Mouse (Mus musculus): Measurements from ENCODE around the gene Hectd4. TPM values are rescaled to one million over a fixed set of nuclear protein-coding genes. Genes with fewer than 3 reads are reported as not detected.

Hectd4 gene
- total and polyA plus RNA-seq, 2 experiments from 2014 or later: 2.0 to 19.5 TPM

DNA sequence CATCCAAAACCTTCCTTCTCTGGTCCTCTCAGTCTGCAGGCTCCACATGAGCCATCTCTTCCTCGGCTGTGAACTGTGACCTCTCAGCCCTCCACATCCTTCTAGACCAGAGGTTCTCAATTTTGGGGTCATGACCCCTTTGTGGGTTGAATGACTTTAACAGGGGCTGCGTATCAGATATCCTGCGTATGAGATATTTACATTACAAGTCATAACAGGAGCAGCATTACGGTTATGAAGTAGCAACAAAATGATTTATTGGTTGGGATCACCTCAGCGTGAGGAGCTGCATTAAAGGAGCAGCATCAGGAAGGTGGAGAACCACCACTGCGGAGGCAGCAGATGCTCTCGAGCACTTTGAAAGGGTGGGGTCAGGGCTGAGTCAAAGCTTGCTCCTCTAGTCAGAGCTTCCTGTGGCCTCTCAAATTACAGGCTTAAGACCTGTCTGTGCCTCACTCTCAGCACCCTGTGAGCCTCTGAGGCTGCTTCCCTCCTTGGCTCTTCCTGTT lies 121.0 kb downstream of the Hectd4 start:
- Histone ChIP-seq H3K9ac (replicated peaks; ENCODE audit: low read depth, low read length) (no peak overlapping the region), H3K27me3 (ENCODE audit: control insufficient read depth, insufficient read depth, low read length) (no peaks in the 10 kb centered on the region), H3K9me3 (replicated peaks; ENCODE audit: control insufficient read depth, low read length) (no peaks in the 10 kb centered on the region), H3K4me1 (ENCODE audit: control insufficient read depth, insufficient read depth) (no peaks in the 10 kb centered on the region), H3K27ac (ENCODE audit: low read depth) (no peak overlapping the region), H3K36me3 (replicated peaks; ENCODE audit: control insufficient read depth, insufficient read depth, low read length) (peaks cover 89% of the 10 kb centered on the region), H3K4me2 (ENCODE audit: low read depth, low read length) (no peak overlapping the region), H3K4me3 (ENCODE audit: low read depth, low read length) (no peak overlapping the region)
- no peak for ATAC-seq (ENCODE audit: insufficient read depth, low read depth)
- TF ChIP-seq EP300 (IDR thresholded peaks at IDR 0.05; ENCODE audit: low read depth) (no peak), CTCF (IDR thresholded peaks at IDR 0.05; ENCODE audit: low read depth) (no peak)
- 63% methylated on average over 7 of the region's 7 CpGs for WGBS
- DNase-seq (ENCODE audit: low spot score): no peak

DNA sequence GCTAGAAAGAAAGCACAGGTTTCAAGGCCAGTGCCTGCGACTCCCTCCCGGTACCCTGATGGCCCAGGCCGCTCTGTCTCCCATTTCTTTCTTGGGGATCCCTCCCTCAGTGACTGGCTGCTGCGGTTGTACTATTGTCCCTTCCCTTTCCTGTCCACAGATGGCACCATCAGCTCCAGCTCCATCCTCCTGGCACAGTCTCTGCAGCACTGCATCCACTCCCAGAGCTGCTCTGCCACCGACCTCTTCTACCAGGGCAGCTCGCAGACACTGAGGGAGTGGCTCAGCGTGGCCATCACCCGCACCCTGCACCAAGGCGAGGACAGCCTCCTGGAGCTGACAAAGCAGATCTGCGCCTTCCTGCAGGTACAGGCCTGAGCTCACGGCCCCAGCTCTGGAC lies 122.5 kb downstream of the Hectd4 start:
- DNase-seq (ENCODE audit: low spot score) (no peak), ATAC-seq (ENCODE audit: insufficient read depth, low read depth) (no peak)
- TF ChIP-seq CTCF (IDR thresholded peaks at IDR 0.05; ENCODE audit: low read depth) (no peak), EP300 (IDR thresholded peaks at IDR 0.05; ENCODE audit: low read depth) (no peak)
- Histone ChIP-seq H3K4me2 (ENCODE audit: low read depth, low read length) (no peak overlapping the region), H3K27me3 (ENCODE audit: control insufficient read depth, insufficient read depth, low read length) (no peaks in the 10 kb centered on the region), H3K27ac (ENCODE audit: low read depth) (no peak overlapping the region), H3K4me3 (ENCODE audit: low read depth, low read length) (no peak overlapping the region), H3K9ac (replicated peaks; ENCODE audit: low read depth, low read length) (no peak overlapping the region), H3K9me3 (replicated peaks; ENCODE audit: control insufficient read depth, low read length) (no peaks in the 10 kb centered on the region), H3K36me3 (replicated peaks; ENCODE audit: control insufficient read depth, insufficient read depth, low read length) (peaks cover 86% of the 10 kb centered on the region), H3K4me1 (ENCODE audit: control insufficient read depth, insufficient read depth) (no peaks in the 10 kb centered on the region)
- 87% methylated on average over 11 of the region's 11 CpGs for WGBS

DNA sequence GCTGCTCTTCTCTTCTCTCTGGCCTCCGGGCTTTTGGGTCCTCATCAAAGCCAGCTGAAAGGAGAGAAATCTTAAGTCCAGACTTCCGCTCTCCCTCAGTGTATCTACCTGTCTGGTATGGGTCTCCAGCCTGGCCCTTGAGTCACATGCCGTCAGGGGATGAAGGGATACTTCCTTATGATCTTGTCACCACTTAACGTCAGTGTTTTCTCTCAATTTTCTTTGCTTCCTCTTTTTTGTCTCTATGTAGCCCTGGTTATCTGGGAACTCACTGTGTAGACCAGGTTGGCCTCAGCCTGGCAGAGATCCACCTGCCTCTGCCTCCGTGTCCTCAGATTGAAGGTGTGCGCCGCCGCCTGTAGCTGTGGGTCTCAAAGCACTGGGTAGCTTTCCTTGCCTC lies 124.0 kb downstream of the Hectd4 start:
- no peak for ATAC-seq (ENCODE audit: insufficient read depth, low read depth)

DNA sequence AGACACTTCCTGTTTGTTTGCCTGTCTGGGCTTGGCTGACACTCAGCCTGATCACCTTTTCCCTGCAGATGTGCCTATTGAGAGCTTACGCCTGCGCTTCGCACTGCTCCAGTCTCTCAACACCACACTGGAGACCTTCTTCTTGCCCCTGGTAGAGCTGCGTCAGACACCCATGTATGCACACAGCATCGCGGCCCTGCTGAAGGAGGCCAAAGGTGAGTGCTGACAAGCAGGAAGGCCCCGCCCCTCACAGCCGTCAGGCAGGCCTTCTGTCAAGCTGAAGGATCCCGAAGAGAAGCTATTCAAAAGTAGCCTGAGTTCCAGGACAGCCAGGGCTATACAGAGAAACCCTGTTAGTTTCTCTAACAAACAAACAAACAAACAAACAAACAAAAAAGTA lies 139.2 kb downstream of the Hectd4 start:
- ATAC-seq (ENCODE audit: insufficient read depth, low read depth) (no peak), DNase-seq (ENCODE audit: low spot score) (no peak)
- Histone ChIP-seq H3K27ac (ENCODE audit: low read depth) (no peak overlapping the region), H3K27me3 (ENCODE audit: control insufficient read depth, insufficient read depth, low read length) (no peaks in the 10 kb centered on the region), H3K36me3 (replicated peaks; ENCODE audit: control insufficient read depth, insufficient read depth, low read length) (peaks cover 98% of the 10 kb centered on the region), H3K9ac (replicated peaks; ENCODE audit: low read depth, low read length) (no peak overlapping the region), H3K4me2 (ENCODE audit: low read depth, low read length) (no peak overlapping the region), H3K4me3 (ENCODE audit: low read depth, low read length) (no peak overlapping the region), H3K4me1 (ENCODE audit: control insufficient read depth, insufficient read depth) (no peaks in the 10 kb centered on the region), H3K9me3 (replicated peaks; ENCODE audit: control insufficient read depth, low read length) (no peaks in the 10 kb centered on the region)
- TF ChIP-seq CTCF (IDR thresholded peaks at IDR 0.05; ENCODE audit: low read depth) (no peak), EP300 (IDR thresholded peaks at IDR 0.05; ENCODE audit: low read depth) (no peak)
- WGBS: 41% methylated on average over 9 of the region's 9 CpGs

More for the DNA sequence above, 124.0 kb downstream of the Hectd4 start:
- no peak overlapping the region for H3K4me2 ChIP-seq (ENCODE audit: low read depth, low read length)
- H3K4me1 ChIP-seq (ENCODE audit: control insufficient read depth, insufficient read depth): no peaks in the 10 kb centered on the region
- WGBS: 87% methylated on average over 8 of the region's 8 CpGs
- no peaks in the 10 kb centered on the region for H3K9me3 ChIP-seq (replicated peaks; ENCODE audit: control insufficient read depth, low read length)
- no peaks in the 10 kb centered on the region for H3K27me3 ChIP-seq (ENCODE audit: control insufficient read depth, insufficient read depth, low read length)
- no peak overlapping the region for H3K27ac ChIP-seq (ENCODE audit: low read depth)
- no peak overlapping the region for H3K4me3 ChIP-seq (ENCODE audit: low read depth, low read length)
- peaks cover 90% of the 10 kb centered on the region for H3K36me3 ChIP-seq (replicated peaks; ENCODE audit: control insufficient read depth, insufficient read depth, low read length)
- TF ChIP-seq CTCF (IDR thresholded peaks at IDR 0.05; ENCODE audit: low read depth) (no peak), EP300 (IDR thresholded peaks at IDR 0.05; ENCODE audit: low read depth) (no peak)
- no peak for DNase-seq (ENCODE audit: low spot score)
- no peak overlapping the region for H3K9ac ChIP-seq (replicated peaks; ENCODE audit: low read depth, low read length)

- TF ChIP-seq EP300 (IDR thresholded peaks at IDR 0.05; ENCODE audit: low read depth) (no peak), CTCF (IDR thresholded peaks at IDR 0.05; ENCODE audit: low read depth) (no peak)
- no peak overlapping the region for H3K27ac ChIP-seq (ENCODE audit: low read depth)
- no peaks in the 10 kb centered on the region for H3K4me1 ChIP-seq (ENCODE audit: control insufficient read depth, insufficient read depth)
- no peak overlapping the region for H3K4me3 ChIP-seq (ENCODE audit: low read depth, low read length)
- WGBS: 73% methylated on average over 5 of the region's 5 CpGs
- no peaks in the 10 kb centered on the region for H3K27me3 ChIP-seq (ENCODE audit: control insufficient read depth, insufficient read depth, low read length)
- DNase-seq (ENCODE audit: low spot score) (no peak), ATAC-seq (ENCODE audit: insufficient read depth, low read depth) (no peak)
- H3K9ac ChIP-seq (replicated peaks; ENCODE audit: low read depth, low read length): no peak overlapping the region
- peaks cover 98% of the 10 kb centered on the region for H3K36me3 ChIP-seq (replicated peaks; ENCODE audit: control insufficient read depth, insufficient read depth, low read length)
- H3K9me3 ChIP-seq (replicated peaks; ENCODE audit: control insufficient read depth, low read length): no peaks in the 10 kb centered on the region
- H3K4me2 ChIP-seq (ENCODE audit: low read depth, low read length): no peak overlapping the region
Measured at GRCm38 (mm10) chr5:121361696-121362095, 141.7 kb downstream of the Hectd4 start.

DNA sequence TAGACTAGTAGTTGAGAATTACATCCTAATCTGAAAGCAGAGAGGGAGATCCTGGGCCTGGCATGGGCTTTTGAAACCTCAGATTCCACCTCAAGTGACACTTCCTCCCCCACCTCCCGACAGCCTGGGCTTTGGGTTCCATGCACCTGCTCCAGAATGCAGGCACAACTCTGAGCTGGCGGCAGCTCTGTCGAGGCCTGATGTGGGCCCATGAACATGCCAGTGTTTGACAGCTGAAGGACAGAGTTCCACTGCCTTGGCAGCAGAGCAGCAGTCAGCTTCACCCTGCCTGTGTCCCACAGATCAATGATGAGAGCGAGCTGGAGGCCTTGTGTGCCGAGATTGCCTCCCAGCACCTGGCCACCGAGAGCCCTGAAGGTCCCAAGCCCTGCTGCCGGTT lies 143.4 kb downstream of the Hectd4 start:
- TF ChIP-seq EP300 (IDR thresholded peaks at IDR 0.05; ENCODE audit: low read depth) (no peak), CTCF (IDR thresholded peaks at IDR 0.05; ENCODE audit: low read depth) (no peak)
- no peaks in the 10 kb centered on the region for H3K9me3 ChIP-seq (replicated peaks; ENCODE audit: control insufficient read depth, low read length)
- H3K9ac ChIP-seq (replicated peaks; ENCODE audit: low read depth, low read length): no peak overlapping the region
- H3K36me3 ChIP-seq (replicated peaks; ENCODE audit: control insufficient read depth, insufficient read depth, low read length): peaks cover 97% of the 10 kb centered on the region
- 73% methylated on average over 7 of the region's 7 CpGs for WGBS
- H3K4me2 ChIP-seq (ENCODE audit: low read depth, low read length): no peak overlapping the region
- ATAC-seq (ENCODE audit: insufficient read depth, low read depth): no peak
- no peak overlapping the region for H3K4me3 ChIP-seq (ENCODE audit: low read depth, low read length)
- DNase-seq (ENCODE audit: low spot score): no peak
- H3K27me3 ChIP-seq (ENCODE audit: control insufficient read depth, insufficient read depth, low read length): no peaks in the 10 kb centered on the region
- no peaks in the 10 kb centered on the region for H3K4me1 ChIP-seq (ENCODE audit: control insufficient read depth, insufficient read depth)
- no peak overlapping the region for H3K27ac ChIP-seq (ENCODE audit: low read depth)
